Mouse (Mus musculus): ENCODE data around the gene Zbtb38. TPM values are rescaled to one million over a fixed set of nuclear protein-coding genes. Genes with fewer than 3 reads are reported as not detected.

Zbtb38 gene
- polyA plus RNA-seq, 1 experiment from 2014 or later, result 15.3 TPM

DNA sequence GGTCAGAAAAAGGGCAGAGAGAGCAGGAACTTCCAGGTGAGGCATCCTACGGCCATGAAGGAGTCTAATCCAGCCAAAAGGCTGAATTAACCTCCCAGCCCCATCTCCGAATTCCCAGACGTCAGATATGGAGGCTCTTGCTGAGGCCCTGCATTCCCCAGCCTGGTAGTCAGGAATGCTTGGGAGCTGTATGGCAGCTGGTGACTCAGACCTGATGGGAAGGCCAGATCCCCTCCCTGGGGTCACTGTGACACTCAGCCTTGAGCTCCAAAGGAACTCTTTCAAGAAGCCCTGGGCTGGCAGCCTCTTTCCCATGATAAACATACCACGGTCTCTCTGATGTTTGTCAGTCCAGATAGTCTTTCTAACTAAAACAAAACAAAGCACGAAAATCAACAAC lies 30.6 kb upstream of the Zbtb38 start:
- TF ChIP-seq EP300 (optimal IDR thresholded peaks at IDR 0.05) (no peak), CTCF (IDR thresholded peaks at IDR 0.05; ENCODE audit: low read depth) (no peak)
- no peak overlapping the region for H3K27ac ChIP-seq (replicated peaks)
- 47% methylated on average over 5 of the region's 5 CpGs for WGBS
- H3K36me3 ChIP-seq (ENCODE audit: control insufficient read depth, insufficient read depth, low read length), result no peaks in the 10 kb centered on the region
- DNase-seq (ENCODE audit: low spot score) (no peak), ATAC-seq (ENCODE audit: low FRiP score, low TSS enrichment) (no peak)
- no peak overlapping the region for H3K9ac ChIP-seq (ENCODE audit: low read length)
- no peaks in the 10 kb centered on the region for H3K4me1 ChIP-seq (replicated peaks; ENCODE audit: control insufficient read depth, insufficient read depth)
- no peaks in the 10 kb centered on the region for H3K9me3 ChIP-seq (ENCODE audit: control insufficient read depth, low read length)
- no peaks in the 10 kb centered on the region for H3K27me3 ChIP-seq (ENCODE audit: control insufficient read depth, insufficient read depth, low read length)
- H3K4me2 ChIP-seq (replicated peaks; ENCODE audit: low read depth), result no peak overlapping the region
- no peak overlapping the region for H3K4me3 ChIP-seq (ENCODE audit: low read depth, low read length)

- DNase-seq (ENCODE audit: low spot score) (no peak), ATAC-seq (ENCODE audit: low FRiP score, low TSS enrichment) (0 out of 2 replicates have a peak, but pooled peaks have one; percentile 35)
- Histone ChIP-seq H3K4me1 (replicated peaks; ENCODE audit: control insufficient read depth, insufficient read depth) (no peaks in the 10 kb centered on the region), H3K27ac (replicated peaks) (no peak overlapping the region), H3K9ac (ENCODE audit: low read length) (no peak overlapping the region), H3K27me3 (ENCODE audit: control insufficient read depth, insufficient read depth, low read length) (no peaks in the 10 kb centered on the region), H3K9me3 (ENCODE audit: control insufficient read depth, low read length) (no peaks in the 10 kb centered on the region), H3K4me2 (replicated peaks; ENCODE audit: low read depth) (no peak overlapping the region), H3K4me3 (ENCODE audit: low read depth, low read length) (no peak overlapping the region), H3K36me3 (ENCODE audit: control insufficient read depth, insufficient read depth, low read length) (no peaks in the 10 kb centered on the region)
- TF ChIP-seq CTCF (IDR thresholded peaks at IDR 0.05; ENCODE audit: low read depth) (no peak), EP300 (optimal IDR thresholded peaks at IDR 0.05) (no peak)
- WGBS, result 63% methylated on average over 8 of the region's 8 CpGs
These were observed 29.4 kb upstream of the Zbtb38 start for GRCm38 (mm10) chr9:96782062-96782461.

DNA sequence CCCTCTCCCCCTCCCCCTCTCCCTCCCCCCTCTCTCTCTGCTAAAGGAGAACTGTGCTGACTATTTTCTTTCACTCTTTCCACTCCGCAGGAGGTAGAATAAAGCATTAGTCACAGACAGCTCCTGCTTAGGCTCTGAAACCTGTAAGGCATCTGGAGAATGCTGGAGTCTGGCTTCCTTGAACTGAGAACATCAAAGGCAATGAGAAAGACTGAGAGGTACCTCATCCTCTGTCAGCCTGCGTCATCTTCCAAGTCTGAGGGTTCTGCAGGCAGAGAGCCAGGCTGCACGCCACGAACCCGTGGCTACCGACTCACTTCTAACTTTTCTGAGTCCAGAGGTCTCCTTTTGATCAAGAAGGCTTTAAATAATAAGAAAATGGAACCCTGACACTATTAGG lies 20.5 kb upstream of the Zbtb38 start:
- Histone ChIP-seq H3K4me1 (replicated peaks; ENCODE audit: control insufficient read depth, insufficient read depth) (no peaks in the 10 kb centered on the region), H3K27me3 (ENCODE audit: control insufficient read depth, insufficient read depth, low read length) (no peaks in the 10 kb centered on the region), H3K9me3 (ENCODE audit: control insufficient read depth, low read length) (no peaks in the 10 kb centered on the region), H3K36me3 (ENCODE audit: control insufficient read depth, insufficient read depth, low read length) (no peaks in the 10 kb centered on the region), H3K4me3 (ENCODE audit: low read depth, low read length) (no peak overlapping the region), H3K4me2 (replicated peaks; ENCODE audit: low read depth) (no peak overlapping the region), H3K27ac (replicated peaks) (no peak overlapping the region), H3K9ac (ENCODE audit: low read length) (no peak overlapping the region)
- TF ChIP-seq CTCF (IDR thresholded peaks at IDR 0.05; ENCODE audit: low read depth) (no peak), EP300 (optimal IDR thresholded peaks at IDR 0.05) (no peak)
- DNase-seq (ENCODE audit: low spot score), result no peak
- 18% methylated on average over 6 of the region's 6 CpGs for WGBS
- ATAC-seq (ENCODE audit: low FRiP score, low TSS enrichment), result no peak

- no peak overlapping the region for H3K4me2 ChIP-seq (replicated peaks; ENCODE audit: low read depth)
- no peak overlapping the region for H3K27ac ChIP-seq (replicated peaks)
- TF ChIP-seq CTCF (IDR thresholded peaks at IDR 0.05; ENCODE audit: low read depth) (no peak), EP300 (optimal IDR thresholded peaks at IDR 0.05) (no peak)
- no peak overlapping the region for H3K9ac ChIP-seq (ENCODE audit: low read length)
- DNase-seq (ENCODE audit: low spot score) (no peak), ATAC-seq (ENCODE audit: low FRiP score, low TSS enrichment) (no peak)
- WGBS, result 62% methylated on average over 3 of the region's 3 CpGs
- H3K4me3 ChIP-seq (ENCODE audit: low read depth, low read length), result no peak overlapping the region
- H3K9me3 ChIP-seq (ENCODE audit: control insufficient read depth, low read length), result no peaks in the 10 kb centered on the region
- H3K4me1 ChIP-seq (replicated peaks; ENCODE audit: control insufficient read depth, insufficient read depth), result no peaks in the 10 kb centered on the region
- H3K36me3 ChIP-seq (ENCODE audit: control insufficient read depth, insufficient read depth, low read length), result no peaks in the 10 kb centered on the region
- H3K27me3 ChIP-seq (ENCODE audit: control insufficient read depth, insufficient read depth, low read length), result no peaks in the 10 kb centered on the region
These were observed 17.8 kb upstream of the Zbtb38 start for GRCm38 (mm10) chr9:96770443-96770842.

DNA sequence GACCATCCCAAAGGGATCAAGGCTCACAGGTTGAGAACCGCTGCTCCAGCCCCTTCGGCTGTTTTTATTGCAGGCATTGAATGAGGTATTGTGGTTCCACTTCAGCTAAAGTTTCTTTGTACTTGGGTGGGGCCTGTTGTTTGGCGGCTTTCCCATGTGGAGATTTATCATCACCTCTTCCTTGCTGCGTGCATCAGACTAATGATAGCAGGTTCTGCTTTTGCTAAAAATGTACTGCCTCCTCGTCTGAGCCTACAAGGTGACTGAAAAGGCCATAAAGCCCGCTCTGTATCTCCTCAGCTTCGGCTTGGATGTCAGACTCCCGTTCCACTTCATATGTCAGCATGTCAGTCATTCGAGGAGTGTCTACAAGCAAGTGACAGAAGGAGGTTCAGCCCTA lies 17.0 kb upstream of the Zbtb38 start:
- ATAC-seq (ENCODE audit: low FRiP score, low TSS enrichment) (no peak), DNase-seq (ENCODE audit: low spot score) (no peak)
- H3K27me3 ChIP-seq (ENCODE audit: control insufficient read depth, insufficient read depth, low read length), result no peaks in the 10 kb centered on the region
- H3K9me3 ChIP-seq (ENCODE audit: control insufficient read depth, low read length), result no peaks in the 10 kb centered on the region
- TF ChIP-seq CTCF (IDR thresholded peaks at IDR 0.05; ENCODE audit: low read depth) (no peak), EP300 (optimal IDR thresholded peaks at IDR 0.05) (no peak)
- no peak overlapping the region for H3K9ac ChIP-seq (ENCODE audit: low read length)
- H3K4me3 ChIP-seq (ENCODE audit: low read depth, low read length), result no peak overlapping the region
- WGBS, result 58% methylated on average over 9 of the region's 9 CpGs
- no peaks in the 10 kb centered on the region for H3K36me3 ChIP-seq (ENCODE audit: control insufficient read depth, insufficient read depth, low read length)
- no peak overlapping the region for H3K27ac ChIP-seq (replicated peaks)
- H3K4me2 ChIP-seq (replicated peaks; ENCODE audit: low read depth), result no peak overlapping the region
- H3K4me1 ChIP-seq (replicated peaks; ENCODE audit: control insufficient read depth, insufficient read depth), result no peaks in the 10 kb centered on the region

DNA sequence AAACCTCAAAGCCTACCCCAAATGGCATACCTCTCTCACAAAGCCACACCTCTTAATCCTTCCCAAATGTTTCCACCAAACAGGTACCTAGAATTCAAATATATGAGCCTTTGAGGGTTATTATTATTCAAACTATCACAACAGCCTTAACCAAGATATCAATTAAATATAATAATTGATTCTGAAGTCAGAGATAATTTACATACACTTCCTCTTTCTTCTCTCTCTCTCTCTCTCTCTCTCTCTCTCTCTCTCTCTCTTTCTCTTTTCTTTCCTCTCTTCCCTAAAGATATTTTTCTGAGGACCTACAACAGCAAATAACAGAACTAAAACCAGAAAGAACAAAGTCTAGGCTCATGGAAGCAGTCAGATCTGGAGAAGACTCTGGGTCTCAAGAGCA lies 15.2 kb upstream of the Zbtb38 start:
- H3K9me3 ChIP-seq (ENCODE audit: control insufficient read depth, low read length), result no peaks in the 10 kb centered on the region
- H3K4me2 ChIP-seq (replicated peaks; ENCODE audit: low read depth), result no peak overlapping the region
- H3K4me3 ChIP-seq (ENCODE audit: low read depth, low read length), result no peak overlapping the region
- no peaks in the 10 kb centered on the region for H3K27me3 ChIP-seq (ENCODE audit: control insufficient read depth, insufficient read depth, low read length)
- H3K36me3 ChIP-seq (ENCODE audit: control insufficient read depth, insufficient read depth, low read length), result no peaks in the 10 kb centered on the region
- DNase-seq (ENCODE audit: low spot score) (no peak), ATAC-seq (ENCODE audit: low FRiP score, low TSS enrichment) (no peak)
- TF ChIP-seq CTCF (IDR thresholded peaks at IDR 0.05; ENCODE audit: low read depth) (no peak), EP300 (optimal IDR thresholded peaks at IDR 0.05) (no peak)
- no peaks in the 10 kb centered on the region for H3K4me1 ChIP-seq (replicated peaks; ENCODE audit: control insufficient read depth, insufficient read depth)
- no peak overlapping the region for H3K27ac ChIP-seq (replicated peaks)
- H3K9ac ChIP-seq (ENCODE audit: low read length), result no peak overlapping the region

Measured in stomach, postnatal 0 days (tissue).